Mouse (Mus musculus) embryo, embryonic 10.5 days (tissue): ENCODE results near the gene Plekhm3.
A peak's percentile ranks its signal among the peaks of the same experiment; 100 is the strongest.

ENCODE experiments used
- DNase-seq: peaks from one replicate; pipeline ENCODE4 v3.0.0-alpha.2; 2015; ENCODE audit warnings: low spot score

Gene Plekhm3

GRCm38 (mm10) chr1:64826348-64827103 lies 130.1 kb downstream of the Plekhm3 start:
- no peak for DNase-seq

GRCm38 (mm10) chr1:64823564-64823963 lies 133.1 kb downstream of the Plekhm3 start:
- DNase-seq: no peak

- no peak for DNase-seq
Measured at GRCm38 (mm10) chr1:64817709-64818108, 138.9 kb downstream of the Plekhm3 start.

GRCm38 (mm10) chr1:64813182-64813581 lies 143.4 kb downstream of the Plekhm3 start:
- no peak for DNase-seq

GRCm38 (mm10) chr1:64811956-64812355 lies 144.7 kb downstream of the Plekhm3 start:
- DNase-seq: no peak

- no peak for DNase-seq
Measured at GRCm38 (mm10) chr1:64809085-64809484, 147.5 kb downstream of the Plekhm3 start.

GRCm38 (mm10) chr1:64807766-64808165 lies 148.9 kb downstream of the Plekhm3 start:
- DNase-seq: no peak

GRCm38 (mm10) chr1:64805217-64805616 lies 151.4 kb downstream of the Plekhm3 start:
- DNase-seq: no peak

- DNase-seq: peak; percentile 13
Measured at GRCm38 (mm10) chr1:64802631-64803030, 154.0 kb downstream of the Plekhm3 start.

- no peak for DNase-seq
Measured at GRCm38 (mm10) chr1:64797621-64798020, 159.0 kb downstream of the Plekhm3 start.

GRCm38 (mm10) chr1:64796867-64797582 lies 159.6 kb downstream of the Plekhm3 start:
- no peak for DNase-seq

- DNase-seq: peak; percentile 9
Measured at GRCm38 (mm10) chr1:64795284-64796040, 161.2 kb downstream of the Plekhm3 start.

- no peak for DNase-seq
Measured at GRCm38 (mm10) chr1:64794096-64794495, 162.5 kb downstream of the Plekhm3 start.

- no peak for DNase-seq
Measured at GRCm38 (mm10) chr1:64793234-64793530, 163.4 kb downstream of the Plekhm3 start.

- no peak for DNase-seq
Measured at GRCm38 (mm10) chr1:64792521-64793233, 163.9 kb downstream of the Plekhm3 start.

GRCm38 (mm10) chr1:64791826-64792225 lies 164.8 kb downstream of the Plekhm3 start:
- no peak for DNase-seq

- DNase-seq: peak; percentile 12
Measured at GRCm38 (mm10) chr1:64790806-64791790, 165.5 kb downstream of the Plekhm3 start.

GRCm38 (mm10) chr1:64787701-64788515 lies 168.7 kb downstream of the Plekhm3 start:
- DNase-seq: no peak

- DNase-seq: peak; percentile 60
Measured at GRCm38 (mm10) chr1:64779863-64780262, 176.8 kb downstream of the Plekhm3 start.

GRCm38 (mm10) chr1:64779415-64779814 lies 177.2 kb downstream of the Plekhm3 start:
- peak; percentile 40 for DNase-seq
